In genomic region chr11:54897470-54897869, GRCm38 (mm10) we compare ENCODE assay signal across 22 mouse cellular contexts. TPM values are rescaled to one million over a fixed set of nuclear protein-coding genes. Genes with fewer than 3 reads are reported as not detected.
DNase-seq lines count a peak whose midpoint lies in the region; ATAC-seq lines count a peak whose summit lies in the region.
"Had no signal": no experiment of that assay in that cellular context is flagged by ENCODE, and none has a peak within 500 bp of the region (broad histone marks: within the 10 kb centered on the region; RNA-seq: fewer than 3 reads in every experiment).

No protein-coding gene starts in this region.

- H3K9me3 ChIP-seq in midbrain, embryonic 11.5 days (ENCODE audit: control insufficient read depth, low read length): no peaks in the 10 kb centered on the region
- H3K9me3 ChIP-seq in midbrain, embryonic 13.5 days: no peaks in the 10 kb centered on the region
- no peaks in the 10 kb centered on the region for H3K9me3 ChIP-seq in limb, embryonic 10.5 days (replicated peaks)
- H3K9me3 ChIP-seq: embryonic facial prominence, embryonic 13.5 days; heart, embryonic 15.5 days; hindbrain, embryonic 10.5 days; limb, embryonic 13.5 days; neural tube, embryonic 12.5 days had no signal

- H3K36me3 ChIP-seq in midbrain, embryonic 11.5 days (ENCODE audit: control insufficient read depth, insufficient read depth, low read length): no peaks in the 10 kb centered on the region
- no peaks in the 10 kb centered on the region for H3K36me3 ChIP-seq in midbrain, embryonic 13.5 days
- no peaks in the 10 kb centered on the region for H3K36me3 ChIP-seq in limb, embryonic 10.5 days
- H3K36me3 ChIP-seq: embryonic facial prominence, embryonic 13.5 days; heart, embryonic 15.5 days; hindbrain, embryonic 10.5 days; limb, embryonic 13.5 days; neural tube, embryonic 12.5 days had no signal

- H3K4me3 ChIP-seq in midbrain, embryonic 11.5 days (ENCODE audit: low read depth, low read length): no peak overlapping the region
- H3K4me3 ChIP-seq in midbrain, embryonic 13.5 days (replicated peaks): no peak overlapping the region
- H3K4me3 ChIP-seq in limb, embryonic 10.5 days: no peak overlapping the region
- H3K4me3 ChIP-seq: embryonic facial prominence, embryonic 13.5 days; heart, embryonic 15.5 days; hindbrain, embryonic 10.5 days; limb, embryonic 13.5 days; neural tube, embryonic 12.5 days had no signal

- H3K27ac ChIP-seq in midbrain, embryonic 11.5 days (ENCODE audit: low read depth, low read length): no peak overlapping the region
- H3K27ac ChIP-seq in midbrain, embryonic 13.5 days: no peak overlapping the region
- H3K27ac ChIP-seq in limb, embryonic 10.5 days: no peak overlapping the region
- H3K27ac ChIP-seq: embryonic facial prominence, embryonic 13.5 days; heart, embryonic 15.5 days; hindbrain, embryonic 10.5 days; limb, embryonic 13.5 days; liver, embryonic 14.5 days; neural tube, embryonic 12.5 days; stomach, postnatal 0 days had no signal

- H3K9ac ChIP-seq in midbrain, embryonic 11.5 days (ENCODE audit: low read length): no peak overlapping the region
- H3K9ac ChIP-seq in midbrain, embryonic 13.5 days (replicated peaks): no peak overlapping the region
- H3K9ac ChIP-seq: embryonic facial prominence, embryonic 13.5 days; forebrain, postnatal 0 days; heart, embryonic 15.5 days; limb, embryonic 13.5 days; liver, embryonic 14.5 days; neural tube, embryonic 12.5 days had no signal

- no peak overlapping the region for H3K4me2 ChIP-seq in midbrain, embryonic 11.5 days
- H3K4me2 ChIP-seq in midbrain, embryonic 13.5 days (replicated peaks): no peak overlapping the region
- H3K4me2 ChIP-seq: embryonic facial prominence, embryonic 13.5 days; heart, embryonic 15.5 days; limb, embryonic 13.5 days; neural tube, embryonic 12.5 days had no signal

- DNase-seq in embryo, embryonic 10.5 days (ENCODE audit: low spot score): peak; percentile 34
- DNase-seq in embryo, embryonic 9.5 days (ENCODE audit: extremely low spot score): no peak
- peak; percentile 75 for DNase-seq in midbrain, embryonic 11.5 days (ENCODE audit: low spot score, missing footprints)
- DNase-seq in kidney, postnatal 14 days: peak; percentile 84
- DNase-seq in limb, embryonic 10.5 days (ENCODE audit: low spot score): no peak
- DNase-seq in B cell, adult 2 months: no peak
- DNase-seq in ovary, postnatal 36 days (ENCODE audit: low spot score): no peak
- DNase-seq: adrenal gland, postnatal 10 days; cerebellum, adult 11-12 months; cerebellum, postnatal 36 days; forebrain, postnatal 0 days; heart, adult 18-20 months; right cerebral cortex, postnatal 25 days had no signal

- H3K4me1 ChIP-seq in midbrain, embryonic 11.5 days (ENCODE audit: control insufficient read depth, insufficient read depth, low read length): 0 out of 2 replicates have a peak, but pooled peaks cover 2% of the 10 kb centered on the region
- peaks cover 3% of the 10 kb centered on the region for H3K4me1 ChIP-seq in midbrain, embryonic 13.5 days (replicated peaks)
- peaks cover 9% of the 10 kb centered on the region for H3K4me1 ChIP-seq in limb, embryonic 10.5 days

- H3K27me3 ChIP-seq in midbrain, embryonic 11.5 days (ENCODE audit: control insufficient read depth, insufficient read depth, low read length): no peaks in the 10 kb centered on the region
- no peaks in the 10 kb centered on the region for H3K27me3 ChIP-seq in midbrain, embryonic 13.5 days
- peaks cover 11% of the 10 kb centered on the region; the same call in 1 of the 2 replicates for H3K27me3 ChIP-seq in limb, embryonic 10.5 days (ENCODE audit: low read depth, poor library complexity, severe bottlenecking)
- H3K27me3 ChIP-seq: CH12.LX; embryonic facial prominence, embryonic 13.5 days; heart, embryonic 15.5 days; neural tube, embryonic 12.5 days had no signal

- WGBS in midbrain, embryonic 11.5 days: 42% methylated on average over 5 of the region's 5 CpGs
- WGBS in midbrain, embryonic 13.5 days: 38% methylated on average over 5 of the region's 5 CpGs
- 53% methylated on average over 5 of the region's 5 CpGs for WGBS in limb, embryonic 10.5 days

- no peak for ATAC-seq in midbrain, embryonic 11.5 days (ENCODE audit: low FRiP score)
- no peak for ATAC-seq in midbrain, embryonic 13.5 days
- ATAC-seq: forebrain, postnatal 0 days had no signal

RNA-seq across cellular contexts. Expression of gene Gpx3, which starts 4.8 kb away (rescaled TPM):
- 57.2 and 60.5 TPM in 2 replicates for polyA plus RNA-seq in midbrain, embryonic 11.5 days (2014; fragmentation: Nextera tagmentation; extraction: Ambion mirVana)
- polyA plus RNA-seq in midbrain, embryonic 13.5 days (2015; fragmentation: Nextera tagmentation; extraction: Ambion mirVana): 19.6 and 21.4 TPM in 2 replicates
- polyA plus RNA-seq in limb, embryonic 10.5 days (2016; fragmentation: Nextera tagmentation; extraction: Ambion mirVana): 52.0 and 60.7 TPM in 2 replicates

RNA-seq across cellular contexts. Expression of gene Hint1, which starts 31.3 kb away (rescaled TPM):
- polyA plus RNA-seq in midbrain, embryonic 11.5 days (2014; fragmentation: Nextera tagmentation; extraction: Ambion mirVana): 694 and 720 TPM in 2 replicates
- 703 and 771 TPM in 2 replicates for polyA plus RNA-seq in midbrain, embryonic 13.5 days (2015; fragmentation: Nextera tagmentation; extraction: Ambion mirVana)
- 550 and 645 TPM in 2 replicates for polyA plus RNA-seq in limb, embryonic 10.5 days (2016; fragmentation: Nextera tagmentation; extraction: Ambion mirVana)

RNA-seq across cellular contexts. Expression of gene Lyrm7, which starts 36.8 kb away (rescaled TPM):
- 5.2 and 5.8 TPM in 2 replicates for polyA plus RNA-seq in midbrain, embryonic 11.5 days (2014; fragmentation: Nextera tagmentation; extraction: Ambion mirVana)
- 7.1 and 11.2 TPM in 2 replicates for polyA plus RNA-seq in midbrain, embryonic 13.5 days (2015; fragmentation: Nextera tagmentation; extraction: Ambion mirVana)
- 6.5 and 7.9 TPM in 2 replicates for polyA plus RNA-seq in limb, embryonic 10.5 days (2016; fragmentation: Nextera tagmentation; extraction: Ambion mirVana)

Comparison
In these comparisons a context has a peak if more than half of its experiments do, and no peak if none do; other contexts are left out.
1. DNase-seq: peak in embryo, embryonic 10.5 days (single experiment), midbrain, embryonic 11.5 days (single experiment) and kidney, postnatal 14 days (single experiment); none in embryo, embryonic 9.5 days (single experiment), limb, embryonic 10.5 days (single experiment), B cell, adult 2 months (0 of 2) and ovary, postnatal 36 days (single experiment).